Mouse (Mus musculus) lung, postnatal 36 days (tissue): ENCODE results near the gene Anks3.

Experiments used
- DNase-seq: peaks from one replicate; pipeline ENCODE4 v3.0.0; 2022; ENCODE audit warnings: mixed read lengths

The Anks3 gene

DNA sequence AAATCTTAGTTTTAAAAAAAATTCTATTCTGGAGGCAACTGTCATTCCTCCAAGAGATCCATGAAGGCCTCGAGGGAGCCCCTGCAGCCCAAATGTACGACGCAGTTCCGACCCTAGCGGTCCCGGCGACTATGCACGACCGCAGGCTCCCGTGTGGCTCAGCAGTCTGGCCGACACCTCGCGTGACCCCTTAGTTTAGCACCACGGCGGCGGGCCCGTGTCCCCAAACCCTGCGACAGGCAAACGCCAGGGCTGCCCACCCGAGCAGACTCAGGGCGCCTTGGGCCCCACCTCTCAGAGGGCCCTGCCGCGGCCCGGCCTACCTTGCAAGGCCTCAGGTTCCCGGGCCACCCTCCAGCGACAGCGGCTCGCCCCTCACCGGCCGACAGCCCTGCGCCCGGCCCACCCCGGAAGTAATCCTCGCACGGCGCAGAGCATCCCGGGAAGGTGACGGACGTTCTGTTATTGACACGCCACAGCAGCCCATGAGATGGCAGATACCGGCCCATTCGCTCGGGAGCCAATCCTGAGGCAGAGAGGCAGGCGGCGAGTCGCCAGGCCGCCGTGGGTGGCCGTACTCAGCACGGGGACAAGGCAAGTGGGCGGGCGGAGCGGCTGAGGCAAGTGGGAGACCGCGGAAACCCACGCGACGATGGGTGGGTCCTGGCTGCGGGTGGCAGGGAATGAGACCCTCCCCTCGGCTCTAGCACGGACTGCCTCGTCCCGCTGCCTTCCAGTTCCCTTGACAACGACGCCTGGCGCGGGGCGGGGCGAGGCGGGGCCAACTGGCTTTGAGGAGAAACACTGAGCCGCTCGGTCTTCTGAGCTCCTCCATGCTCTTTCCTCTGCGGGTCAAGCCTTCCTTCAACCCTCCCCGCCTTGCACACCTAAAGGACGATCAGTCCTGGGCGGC is at the start of gene Anks3:
Anks3 (minus strand) TSS at position 409 of the 913 bp plus-strand sequence.
- peak; percentile 99 for DNase-seq

DNA sequence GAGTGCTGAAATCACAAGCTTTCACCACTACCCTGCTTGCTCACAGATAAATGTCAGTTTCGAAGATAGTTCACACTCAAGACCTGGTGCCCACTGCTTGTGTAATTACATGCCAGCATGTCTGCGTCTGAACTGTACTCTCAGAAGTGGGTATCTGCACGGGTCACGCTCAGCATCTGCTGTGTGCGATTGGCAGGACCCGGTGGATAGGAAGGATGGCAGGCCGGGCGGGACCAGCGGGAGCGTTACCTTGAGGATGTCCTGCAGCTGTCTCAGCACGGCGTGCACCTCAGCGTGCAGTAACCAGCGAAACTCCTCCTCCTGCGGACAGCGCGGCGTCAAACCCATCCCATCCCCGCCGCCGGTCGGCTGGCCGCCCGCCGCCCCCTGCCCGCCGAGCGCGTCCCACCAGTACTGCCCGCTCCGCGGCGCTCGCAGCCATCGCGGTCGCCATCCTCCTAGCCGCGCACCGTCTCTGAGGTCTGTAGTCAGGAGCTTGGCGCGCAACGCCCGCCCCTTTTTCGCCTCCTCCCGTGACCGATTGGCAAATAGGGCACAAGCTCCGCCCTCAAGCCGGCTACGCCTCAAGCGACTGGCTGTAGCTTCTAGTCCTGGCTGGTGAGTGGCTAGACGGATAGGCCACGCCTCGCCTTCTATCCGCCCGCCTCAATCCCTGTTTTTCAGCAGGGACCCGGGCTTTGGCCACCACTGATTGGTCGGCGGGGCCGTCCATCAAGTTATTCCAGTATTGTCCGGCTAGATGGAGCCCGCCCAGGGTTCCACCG is 49.2 kb upstream of the Anks3 start, which contains the start of gene Rogdi:
Rogdi (minus strand) TSS at position 500 of the 785 bp plus-strand sequence.
- DNase-seq = peak; percentile 100

DNA sequence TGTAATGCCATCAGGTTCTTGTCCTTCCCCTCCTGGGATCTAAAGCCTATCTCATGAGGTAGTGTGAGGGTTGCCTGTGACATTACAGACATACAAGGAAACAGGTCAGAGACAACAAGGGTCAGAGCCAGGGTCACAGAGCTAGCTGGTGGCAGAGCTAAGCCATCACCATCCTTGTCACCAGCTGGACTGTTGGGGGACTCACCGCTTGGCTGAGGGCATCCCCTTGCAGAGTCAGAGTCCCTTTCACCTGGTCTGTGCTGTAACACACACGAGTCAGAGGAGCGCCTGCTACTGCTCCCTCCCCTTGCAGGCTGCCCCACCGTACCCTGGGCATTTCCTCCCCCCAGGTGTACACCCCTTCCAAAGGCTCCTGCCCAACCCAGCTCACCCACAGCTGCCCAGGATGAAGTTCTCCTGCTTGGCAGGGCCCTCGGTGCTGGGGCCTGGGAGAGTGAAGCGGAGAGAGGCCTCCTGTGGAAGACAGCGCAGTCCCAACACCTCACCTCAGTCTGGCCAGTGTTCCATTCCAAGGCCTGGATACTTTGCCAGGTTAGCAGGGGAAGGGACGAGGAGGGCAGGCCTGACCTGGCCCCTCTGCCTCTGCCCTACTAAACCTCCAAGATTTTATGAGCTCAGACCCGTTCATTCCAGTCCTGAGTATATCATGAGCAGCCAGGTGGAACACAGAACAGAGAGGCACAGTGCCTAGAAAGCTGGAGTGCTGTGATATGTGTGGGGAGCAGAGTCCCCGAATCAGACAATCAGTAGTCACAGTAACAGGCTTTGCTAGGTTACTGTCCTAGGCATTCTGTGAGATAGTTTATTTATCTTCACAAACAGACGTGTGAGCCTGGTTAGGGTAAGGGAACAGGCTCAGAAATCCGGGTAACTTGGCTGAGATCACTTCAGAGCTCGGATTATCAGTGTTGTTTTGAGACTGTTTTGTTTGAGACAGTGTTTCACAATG is 48.3 kb upstream of the Anks3 start:
- DNase-seq = no peak

DNA sequence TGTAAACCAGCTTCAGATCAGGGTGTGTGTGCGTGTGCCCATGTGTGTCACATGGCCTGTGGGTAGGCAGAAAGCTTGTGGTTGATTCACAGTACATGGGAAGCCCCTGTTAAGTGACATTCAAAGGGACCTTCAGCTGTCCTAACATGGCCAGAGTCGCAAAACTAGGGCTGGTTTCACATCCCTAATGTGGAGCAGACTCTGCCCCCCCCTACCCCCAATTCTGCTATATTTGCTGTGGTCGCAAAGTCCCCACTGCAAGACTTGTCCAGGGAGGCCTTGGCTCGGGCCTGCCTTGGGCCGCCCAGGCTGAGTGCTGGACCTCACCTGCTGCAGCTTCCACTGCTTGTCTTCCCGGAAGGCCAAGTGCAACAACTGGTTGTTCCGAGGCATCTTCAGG is 47.3 kb upstream of the Anks3 start:
- DNase-seq = no peak

DNA sequence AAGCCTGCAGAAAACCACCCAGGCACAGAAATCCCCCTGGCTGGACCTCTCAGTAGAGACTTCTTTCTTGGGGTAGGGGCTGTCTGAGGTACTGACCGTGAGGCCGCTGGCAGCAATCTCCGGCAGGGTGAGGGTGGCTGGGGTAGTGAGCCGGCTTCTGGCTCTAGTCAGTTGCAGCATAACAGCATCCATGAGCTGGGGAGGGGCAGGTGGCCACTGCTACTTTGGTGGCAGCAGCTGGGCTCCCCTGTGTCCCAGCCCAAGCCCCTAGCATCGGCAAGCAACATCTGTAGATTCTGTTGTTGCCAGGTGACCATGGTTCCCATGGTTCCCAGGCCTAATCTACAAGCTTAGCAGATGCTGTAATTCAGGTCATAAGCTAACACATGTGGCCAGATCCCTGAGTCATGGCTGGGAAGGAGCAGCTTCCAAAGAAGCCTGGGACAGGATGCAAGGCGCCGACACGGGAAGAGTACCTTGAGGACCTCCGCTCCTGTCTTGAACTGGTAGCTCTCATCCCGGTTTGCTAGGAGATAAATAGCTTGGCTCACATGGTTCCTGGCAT is 46.4 kb upstream of the Anks3 start:
- DNase-seq = no peak

DNA sequence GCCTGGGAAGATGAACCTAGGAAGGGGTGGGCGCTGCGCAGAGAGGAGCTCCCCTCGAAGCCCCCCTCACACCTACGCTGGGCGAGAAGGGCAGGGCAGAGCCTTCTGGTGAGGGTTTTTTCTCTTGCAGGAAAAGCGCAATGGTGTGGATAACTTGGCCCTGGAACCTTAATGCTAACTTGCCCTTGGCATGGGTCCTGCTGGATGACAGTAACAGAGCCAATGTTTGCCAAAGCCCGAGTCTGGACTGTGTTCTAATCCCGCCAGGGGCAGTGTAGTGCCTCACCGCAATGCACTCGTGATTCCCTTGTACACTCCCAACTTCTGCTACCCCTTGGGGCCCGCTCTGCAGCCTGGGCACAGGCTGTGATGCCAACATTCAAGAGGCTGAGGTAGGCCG is 44.1 kb upstream of the Anks3 start:
- no peak for DNase-seq

DNA sequence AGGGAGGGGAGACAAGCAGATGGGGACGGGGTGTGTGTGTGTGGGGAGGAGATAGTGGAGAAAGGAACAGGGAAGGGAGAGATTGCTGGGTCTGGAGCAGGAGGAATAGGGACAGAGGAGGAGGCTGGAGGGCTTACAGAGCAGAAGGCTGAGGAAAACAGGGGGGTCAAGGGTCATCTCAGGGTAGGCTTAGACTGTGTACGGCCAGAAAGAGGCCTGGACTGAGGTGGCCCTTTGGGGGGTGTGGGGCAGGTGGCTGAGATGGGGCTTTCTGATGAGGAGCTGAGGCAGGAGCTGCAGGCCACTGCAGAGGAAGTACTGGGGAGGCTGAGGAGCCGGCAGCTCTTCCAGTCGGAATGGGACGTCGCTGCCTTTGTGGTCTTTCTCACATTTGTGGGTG is 43.5 kb upstream of the Anks3 start:
- no peak for DNase-seq

DNA sequence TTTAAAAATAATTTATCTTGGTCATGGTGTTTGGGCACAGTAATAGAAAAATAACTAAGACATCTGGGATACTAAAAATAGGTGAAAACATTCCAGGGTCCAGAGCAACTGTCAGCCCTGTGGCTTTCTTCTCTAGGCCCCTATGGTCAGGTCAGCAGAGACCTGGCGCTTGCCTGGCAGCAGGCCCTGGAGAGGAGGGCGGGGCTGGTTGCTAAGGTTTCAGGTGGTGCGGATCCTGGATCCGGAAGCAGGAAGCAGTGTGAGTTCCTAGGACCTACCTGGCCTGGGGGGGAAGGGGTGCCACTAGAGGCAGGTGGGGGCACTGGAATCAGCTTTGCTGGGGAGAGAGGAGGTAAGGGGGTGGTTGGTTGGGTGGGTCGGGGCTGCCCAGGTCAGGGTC is 43.1 kb upstream of the Anks3 start, which contains the start of gene Smim22:
Smim22 (plus strand) TSS at position 222 of the 400 bp plus-strand sequence.
- DNase-seq = peak; percentile 89

DNA sequence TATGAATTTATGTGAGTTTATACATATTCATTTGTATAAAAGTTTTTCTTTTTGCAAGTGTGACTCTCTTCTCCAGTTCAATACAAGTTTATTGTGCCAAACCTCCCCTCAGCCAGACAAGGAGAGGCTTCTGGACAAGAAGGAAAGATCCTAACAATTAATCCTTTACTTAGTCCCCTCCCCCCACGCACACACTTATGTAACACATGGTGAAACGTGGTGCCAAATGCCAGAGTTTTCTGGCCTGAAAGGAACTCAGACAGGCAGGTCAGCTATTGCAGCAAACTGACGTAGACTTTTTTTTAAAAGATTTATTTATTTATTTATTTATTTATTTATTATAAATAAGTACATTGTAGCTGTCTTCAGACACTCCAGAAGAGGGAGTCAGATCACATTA is 36.6 kb upstream of the Anks3 start:
- DNase-seq = peak; percentile 40

DNA sequence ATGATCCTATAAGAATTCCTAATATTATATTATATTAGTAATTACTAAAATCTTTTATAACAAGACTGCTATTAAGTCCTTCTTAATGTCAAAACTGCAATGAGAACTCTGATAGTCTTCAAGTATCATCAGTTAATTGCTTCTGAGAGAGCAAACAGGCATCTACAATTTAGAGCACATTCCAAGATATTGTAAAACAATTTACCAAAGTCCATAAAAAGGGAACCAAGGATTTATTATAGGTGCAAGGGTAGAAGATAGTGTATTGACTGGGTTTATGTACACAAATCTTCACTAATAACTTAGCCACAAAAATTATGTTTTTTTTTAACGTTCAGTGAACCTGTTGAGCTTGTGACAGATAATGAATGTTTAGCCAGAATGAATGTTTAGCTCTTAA is 35.0 kb upstream of the Anks3 start:
- DNase-seq = no peak

DNA sequence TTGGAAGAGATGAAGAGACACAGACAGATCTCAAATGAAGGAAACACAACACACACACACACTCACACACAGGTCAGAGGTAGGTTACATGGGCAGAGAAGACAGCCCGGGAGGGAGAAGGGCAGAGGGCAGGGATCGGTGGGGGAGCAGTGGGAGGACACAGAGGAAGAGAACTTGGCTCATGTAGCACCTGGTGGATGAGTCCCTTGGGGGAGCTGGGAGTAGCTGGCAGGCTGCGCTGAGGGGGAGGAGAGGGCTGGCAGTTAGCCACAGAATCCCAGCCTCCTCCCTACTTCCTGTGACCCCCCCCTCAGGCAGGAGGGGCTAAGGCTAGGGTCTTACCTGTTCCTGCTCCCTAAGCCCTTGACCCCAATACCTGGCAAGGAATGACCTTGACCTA is 33.5 kb upstream of the Anks3 start, which contains the start of gene Sept12:
Sept12 (minus strand) TSS at position 300 of the 400 bp plus-strand sequence.
- no peak for DNase-seq

DNA sequence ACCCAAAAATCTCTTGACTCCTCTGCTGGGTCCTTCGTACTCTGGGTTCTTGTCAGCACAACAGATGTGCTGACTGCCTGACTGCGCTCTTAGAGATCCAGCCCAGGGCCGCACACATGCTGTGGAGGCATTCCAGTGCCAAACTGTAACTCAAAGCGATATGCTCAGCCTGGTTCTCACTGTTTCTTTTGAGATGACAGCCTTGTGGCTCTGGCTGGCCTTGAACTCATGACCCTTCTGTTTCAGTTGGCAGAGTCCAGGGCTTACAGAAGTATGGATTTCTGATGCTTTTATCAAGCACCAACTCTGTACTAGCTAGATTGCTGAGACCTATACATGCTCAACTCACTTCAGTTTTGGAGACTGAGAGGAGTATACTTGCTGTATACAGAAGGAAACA is 29.3 kb upstream of the Anks3 start:
- no peak for DNase-seq

DNA sequence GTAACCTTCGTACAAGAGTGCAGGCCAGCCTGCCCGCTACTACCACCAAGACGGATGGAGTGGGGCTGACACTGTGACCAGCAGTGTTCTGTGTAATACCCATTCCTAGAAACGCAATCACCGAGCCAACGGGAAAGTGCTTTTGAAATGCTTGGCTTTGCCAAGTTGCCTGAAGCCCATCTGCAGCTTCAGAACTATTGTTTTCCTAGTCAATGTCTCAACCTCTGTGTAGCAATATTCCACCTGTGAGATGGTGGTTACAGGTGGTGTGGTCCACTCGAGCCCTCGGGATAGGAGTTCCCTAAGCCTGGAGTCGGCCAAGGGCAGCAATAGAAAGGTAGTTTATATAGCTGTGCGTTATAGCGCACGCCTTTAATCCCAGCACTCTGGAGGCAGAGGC is 20.7 kb upstream of the Anks3 start:
- no peak for DNase-seq

DNA sequence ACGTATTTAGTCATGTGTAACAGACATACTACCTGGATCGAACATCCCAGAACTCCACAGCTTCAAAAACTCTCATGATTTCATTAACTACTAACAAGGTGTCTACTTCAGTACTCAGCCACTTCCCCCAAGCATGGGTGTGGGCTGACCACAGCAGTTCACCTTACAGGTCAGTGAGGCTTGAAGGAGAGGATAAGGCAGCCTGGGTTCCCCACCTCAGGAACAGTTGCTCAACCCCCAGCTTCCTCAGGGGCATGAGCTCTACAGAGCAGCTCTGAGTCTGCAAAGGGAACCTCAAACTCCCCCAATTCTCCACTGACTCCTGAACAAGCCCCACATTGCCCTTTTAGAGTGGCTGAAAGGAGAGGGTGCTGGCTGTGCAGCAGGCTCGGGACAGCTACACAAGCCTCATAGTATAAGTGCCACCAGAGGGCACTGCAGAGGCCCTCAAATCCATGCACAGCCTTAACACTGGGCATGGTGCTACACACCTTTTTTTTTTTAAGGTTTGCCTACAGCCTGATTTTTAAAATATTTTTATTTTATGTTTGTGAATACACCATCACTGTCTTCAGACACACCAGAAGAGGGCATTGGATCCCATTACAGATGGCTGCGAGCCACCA is 15.9 kb upstream of the Anks3 start:
- peak; percentile 71 for DNase-seq

DNA sequence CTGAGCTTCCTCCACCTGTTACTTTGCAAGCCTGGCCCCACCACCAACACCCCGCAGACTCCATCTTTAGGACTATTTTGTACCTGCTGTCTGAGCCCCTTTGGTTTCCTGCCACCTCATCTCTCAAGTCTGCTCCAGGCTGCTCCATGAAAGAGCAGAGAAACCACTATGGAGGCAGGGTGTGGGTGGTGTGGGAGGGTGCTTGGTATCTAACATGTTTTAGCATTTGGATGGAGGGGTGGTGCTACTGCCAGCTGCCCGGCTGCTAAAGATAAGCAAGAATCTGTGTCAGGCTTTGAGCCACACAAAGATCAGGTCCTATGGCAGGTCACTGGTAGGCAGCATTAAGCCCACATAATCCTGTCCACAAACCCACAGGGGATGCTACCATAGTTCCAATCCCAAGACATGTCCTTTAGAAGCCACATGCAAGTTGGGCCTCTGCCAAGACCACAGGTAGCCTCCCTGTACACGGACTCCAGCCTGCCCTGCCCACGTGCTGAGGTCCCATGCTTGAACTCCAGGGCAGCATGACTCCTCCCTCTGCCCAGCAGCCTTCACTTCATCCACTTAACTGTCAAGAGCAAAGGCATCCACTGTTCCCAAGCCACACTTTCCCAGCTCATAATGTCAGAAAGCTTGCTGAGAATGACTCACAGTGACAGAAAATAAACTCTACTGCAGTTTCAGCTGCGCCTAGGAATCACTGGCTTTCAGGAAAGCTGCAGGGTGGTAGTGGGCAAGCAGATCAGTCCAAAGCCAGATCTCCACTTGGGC is 14.5 kb upstream of the Anks3 start:
- peak; percentile 70 for DNase-seq

DNA sequence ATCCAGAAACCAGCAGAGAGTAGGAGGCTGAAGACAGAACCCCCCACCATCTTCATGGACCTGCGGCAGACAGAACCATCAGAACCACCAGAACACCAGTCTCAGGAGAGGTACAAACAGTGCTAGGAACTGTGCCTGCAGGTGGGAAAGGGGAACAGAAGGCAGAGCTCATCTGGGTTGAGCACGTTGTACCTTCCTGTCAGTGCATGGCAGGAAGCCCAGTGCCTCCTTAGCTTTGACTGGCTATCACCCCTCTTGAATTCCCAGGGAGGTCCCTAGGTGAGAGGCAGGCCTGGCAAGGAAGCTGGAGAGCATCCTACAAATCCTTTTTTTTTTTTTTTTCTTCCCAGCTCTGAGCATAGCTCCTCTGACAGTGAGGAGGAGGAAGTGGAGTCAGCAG is 12.2 kb upstream of the Anks3 start:
- no peak for DNase-seq

DNA sequence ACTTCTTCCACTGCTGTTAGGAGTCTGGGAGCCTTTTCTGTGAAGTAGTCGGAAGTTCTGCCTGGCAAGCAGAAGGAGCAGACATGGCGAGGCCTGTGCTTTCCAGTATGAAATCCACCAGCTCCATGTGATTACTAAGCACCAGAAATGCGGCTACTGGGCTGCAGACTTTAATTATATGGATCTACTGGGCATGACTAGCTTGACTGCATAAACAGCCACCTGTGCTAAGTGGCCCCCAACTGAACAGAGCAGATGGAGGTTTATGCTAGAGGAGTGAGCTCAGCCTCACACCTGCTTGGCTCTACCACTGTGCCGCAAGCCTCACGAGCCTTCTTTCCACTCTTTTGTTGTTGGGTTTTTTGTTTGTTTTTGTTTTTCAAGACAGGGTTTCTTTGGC is 10.5 kb upstream of the Anks3 start:
- no peak for DNase-seq

DNA sequence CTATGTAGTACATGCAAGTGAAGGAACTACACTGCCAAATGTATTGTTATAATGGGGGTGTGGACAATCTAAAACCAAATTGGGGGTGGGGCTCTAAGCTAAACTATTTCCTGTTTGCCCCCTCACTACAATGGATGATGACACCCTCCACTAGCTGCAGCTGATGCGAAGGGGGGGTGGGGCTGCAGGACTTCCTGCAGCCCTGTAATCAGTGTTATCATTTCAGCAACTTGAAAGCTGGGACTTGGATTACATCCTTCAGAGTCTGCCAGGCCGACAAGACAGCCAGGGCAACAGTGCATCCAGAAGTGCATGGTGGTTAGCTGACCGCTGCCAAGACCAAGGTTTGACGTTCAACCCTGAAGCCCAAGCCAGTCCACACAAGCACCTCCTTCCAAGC is 7.6 kb upstream of the Anks3 start:
- peak; percentile 79 for DNase-seq

DNA sequence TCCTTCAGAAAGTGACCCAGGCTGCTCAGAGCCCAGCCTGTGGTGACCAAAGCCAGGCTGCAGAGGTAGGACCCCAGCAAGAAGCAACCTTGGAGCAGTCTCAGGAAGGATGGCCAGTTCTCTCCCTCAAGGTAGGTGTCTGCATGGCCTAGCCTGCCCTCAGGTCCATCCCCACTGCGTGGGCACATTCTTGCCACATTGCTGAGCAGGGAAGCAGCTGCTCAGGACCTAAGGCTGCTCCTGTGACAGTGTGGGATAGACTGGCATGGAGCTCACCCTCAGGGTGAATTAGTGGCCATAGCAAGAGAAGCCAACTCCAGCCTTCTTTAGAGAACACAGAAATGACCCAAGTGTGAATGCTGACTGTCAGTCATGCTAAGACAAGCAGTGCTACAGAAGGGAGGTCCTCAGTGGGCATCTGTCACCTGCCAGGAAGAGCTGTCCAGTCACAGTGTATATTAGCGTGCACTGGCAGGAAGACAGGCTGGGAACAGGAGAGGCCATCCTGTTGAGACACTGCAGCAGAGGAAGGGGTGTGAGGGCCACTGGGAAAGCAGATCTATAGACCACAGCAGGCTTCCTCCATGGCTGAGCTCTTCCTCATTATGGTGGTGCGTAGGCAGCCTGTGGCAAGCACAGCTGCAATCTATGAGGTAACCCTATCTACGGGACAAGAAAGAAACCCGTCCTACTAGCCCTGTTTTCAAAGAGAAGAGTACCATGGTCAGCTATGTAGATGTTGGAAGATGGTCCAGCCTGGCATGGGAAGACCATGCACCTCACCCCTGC is 5.2 kb upstream of the Anks3 start:
- DNase-seq = peak; percentile 65

DNA sequence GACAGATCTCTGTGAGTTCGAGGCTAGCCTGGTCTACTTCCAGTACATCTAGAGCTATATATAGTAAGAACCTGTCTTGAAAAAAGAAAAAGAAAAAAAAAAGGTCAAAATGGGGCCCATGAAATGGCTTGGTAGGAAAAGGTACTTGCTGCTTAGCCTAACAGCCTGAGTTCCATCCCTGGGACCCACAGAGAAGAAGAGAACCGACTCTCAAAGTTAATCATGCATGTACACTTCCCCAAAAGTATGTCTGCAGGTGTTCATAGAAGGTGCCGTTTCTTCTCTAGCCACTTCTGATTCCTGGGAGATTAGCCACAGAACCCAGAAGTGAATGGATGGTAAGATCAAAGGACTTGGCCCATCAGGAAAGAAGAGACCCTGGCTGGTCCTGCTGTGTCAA is 4.4 kb upstream of the Anks3 start:
- DNase-seq = no peak
